Mouse (Mus musculus) telencephalon, adult 2 months (tissue): ENCODE measurements around the gene Timp3.

Experiments used
- DNase-seq: peaks from one replicate; pipeline ENCODE4 v3.0.0-alpha.2; 2011; ENCODE audit warnings: low read depth, low spot score

Timp3 gene

GRCm38 (mm10) chr10:86300293-86301116 is at the start of gene Timp3:
Gene Timp3 (plus strand): TSS chr10:86300372.
- no peak for DNase-seq

- peak; percentile 41 for DNase-seq
Measured at GRCm38 (mm10) chr10:86256221-86256620, 44.0 kb upstream of the Timp3 start.

GRCm38 (mm10) chr10:86257045-86257444 is 43.1 kb upstream of the Timp3 start:
- no peak for DNase-seq

- no peak for DNase-seq
Measured at GRCm38 (mm10) chr10:86258046-86258445, 42.1 kb upstream of the Timp3 start.

- DNase-seq = no peak
Measured at GRCm38 (mm10) chr10:86258992-86259391, 41.2 kb upstream of the Timp3 start.

- no peak for DNase-seq
Measured at GRCm38 (mm10) chr10:86261725-86262124, 38.4 kb upstream of the Timp3 start.

GRCm38 (mm10) chr10:86264618-86265017 is 35.6 kb upstream of the Timp3 start:
- no peak for DNase-seq

GRCm38 (mm10) chr10:86270254-86270653 is 29.9 kb upstream of the Timp3 start:
- no peak for DNase-seq

GRCm38 (mm10) chr10:86272826-86273225 is 27.3 kb upstream of the Timp3 start:
- no peak for DNase-seq

- DNase-seq = no peak
Measured at GRCm38 (mm10) chr10:86273410-86274191, 26.6 kb upstream of the Timp3 start.

GRCm38 (mm10) chr10:86275585-86275984 is 24.6 kb upstream of the Timp3 start:
- no peak for DNase-seq

- DNase-seq = no peak
Measured at GRCm38 (mm10) chr10:86277327-86277726, 22.8 kb upstream of the Timp3 start.

- DNase-seq = no peak
Measured at GRCm38 (mm10) chr10:86278481-86278880, 21.7 kb upstream of the Timp3 start.

GRCm38 (mm10) chr10:86279579-86280168 is 20.5 kb upstream of the Timp3 start:
- peak; percentile 60 for DNase-seq

GRCm38 (mm10) chr10:86281238-86281637 is 18.9 kb upstream of the Timp3 start:
- no peak for DNase-seq

GRCm38 (mm10) chr10:86286508-86286907 is 13.7 kb upstream of the Timp3 start:
- DNase-seq = no peak

- no peak for DNase-seq
Measured at GRCm38 (mm10) chr10:86290109-86290771, 9.9 kb upstream of the Timp3 start.

- DNase-seq = no peak
Measured at GRCm38 (mm10) chr10:86293880-86294279, 6.3 kb upstream of the Timp3 start.

- DNase-seq = no peak
Measured at GRCm38 (mm10) chr10:86294599-86295365, 5.4 kb upstream of the Timp3 start.

GRCm38 (mm10) chr10:86295454-86296098 is 4.6 kb upstream of the Timp3 start:
- no peak for DNase-seq

- DNase-seq = no peak
Measured at GRCm38 (mm10) chr10:86296111-86296510, 4.1 kb upstream of the Timp3 start.
